Mouse (Mus musculus) thymus, adult 2 months (tissue): Measurements from ENCODE around the gene Rufy2.

Source experiments
- CTCF ChIP-seq: fragments of 200-500 bp; IDR thresholded peaks from 2 replicates; pipeline ENCODE4 v1.5.1; 2012; ENCODE audit warnings: mild to moderate bottlenecking, control low read depth, low read length, moderate library complexity, borderline replicate concordance; ENCODE audit not compliant: control insufficient read depth, poor library complexity, insufficient read depth; ENCODE audit errors: extremely low read depth
- POLR2A ChIP-seq: fragments of 200-500 bp; IDR thresholded peaks from 2 replicates; pipeline ENCODE4 v1.6.1; 2012; ENCODE audit warnings: mild to moderate bottlenecking, low read length, control low read depth, moderate library complexity; ENCODE audit not compliant: control insufficient read depth, poor library complexity, insufficient read depth; ENCODE audit errors: extremely low read depth

DNA sequence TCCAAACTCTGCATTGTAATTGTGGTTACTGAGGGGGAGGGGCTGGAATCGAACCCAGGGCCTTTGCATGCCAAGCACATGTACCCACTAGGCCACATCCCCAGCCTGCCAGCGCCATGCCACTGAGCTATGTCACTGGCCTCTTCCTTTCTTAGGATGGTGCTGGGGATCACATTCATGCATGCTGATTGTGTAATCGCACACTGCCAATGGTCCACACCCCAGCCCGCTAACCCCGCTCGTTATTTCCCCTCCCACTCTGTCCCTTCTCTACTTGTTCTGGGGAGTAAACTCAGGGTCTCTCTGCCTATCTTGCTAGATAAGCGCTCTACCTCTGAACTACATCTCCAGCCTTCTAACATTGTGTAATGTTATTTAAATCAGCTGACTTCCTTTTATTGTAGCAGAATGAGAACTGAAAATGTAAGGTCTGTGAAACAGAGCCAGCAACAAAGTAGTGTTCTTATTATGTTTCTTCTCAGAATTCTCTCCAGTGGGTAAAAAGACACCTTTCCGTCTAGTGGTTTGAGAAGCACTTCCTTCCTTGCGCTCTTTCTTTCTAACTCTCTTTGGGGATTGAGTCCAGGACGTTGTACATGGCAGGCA lies 34.9 kb upstream of the Rufy2 start:
- TF ChIP-seq POLR2A (no peak), CTCF (no peak)
